ENCODE assay signal across 9 mouse cellular contexts in the genomic region with DNA sequence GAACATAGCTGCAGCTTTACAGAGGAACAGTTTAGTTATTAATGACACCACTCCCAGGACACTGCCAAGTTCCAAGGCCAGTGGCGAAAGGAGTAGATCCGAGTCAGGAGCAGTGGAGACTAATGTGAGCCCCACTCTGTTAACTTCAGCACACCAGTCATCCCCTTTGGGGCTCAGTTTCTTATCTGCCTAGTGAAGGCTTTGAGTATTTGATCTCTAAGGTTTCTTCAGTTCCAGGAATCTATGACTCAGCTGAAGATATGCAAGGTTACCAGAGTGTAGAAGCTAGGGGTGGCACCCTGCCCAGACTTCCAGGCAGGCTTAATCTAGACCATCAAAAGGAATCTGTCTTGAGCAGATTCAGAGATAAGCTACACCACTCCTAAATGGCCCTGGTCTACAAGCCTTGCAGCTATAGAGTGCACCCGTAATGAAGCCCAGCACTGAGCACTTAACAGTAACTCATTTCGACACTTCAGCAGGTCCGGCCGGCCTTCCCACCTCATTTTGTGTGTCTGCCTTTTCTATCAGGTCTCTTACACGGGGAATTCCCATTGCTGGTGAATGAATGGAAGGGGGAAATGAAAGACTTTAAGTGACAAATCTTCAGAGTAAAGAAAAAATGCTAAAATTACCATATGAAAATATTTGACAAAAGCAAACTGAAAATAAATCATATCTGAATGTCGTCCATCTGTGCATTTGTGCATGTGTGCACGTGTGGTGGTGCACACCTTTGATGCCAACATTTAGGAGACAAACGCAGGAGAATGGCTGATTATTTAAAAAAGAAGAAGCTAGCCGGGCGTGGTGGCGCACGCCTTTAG. TPM values are rescaled to one million over a fixed set of nuclear protein-coding genes. Genes with fewer than 3 reads are reported as not detected.
DNase-seq lines count a peak whose midpoint lies in the region; ATAC-seq and TF ChIP-seq lines count a peak whose summit lies in the region.
"Had no signal": no experiment of that assay in that cellular context is flagged by ENCODE, and none has a peak within 500 bp of the region (broad histone marks: within the 10 kb centered on the region; RNA-seq: fewer than 3 reads in every experiment).

No protein-coding gene starts in this region.

- H3K9ac ChIP-seq in MEL (ENCODE audit: control insufficient read depth, low read depth, low read length, poor library complexity, severe bottlenecking), result peak overlapping the region; percentile 58
- no peak overlapping the region for H3K9ac ChIP-seq in stomach, embryonic 16.5 days (ENCODE audit: low read length)
- H3K9ac ChIP-seq: hindbrain, embryonic 15.5 days had no signal

- TF ChIP-seq CTCF in gastrocnemius, adult 2 months (IDR thresholded peaks at IDR 0.05), result no peak
- TF ChIP-seq CTCF in MEL (IDR thresholded peaks at IDR 0.05 in 2 of 3, conservative IDR thresholded peaks at IDR 0.05 in 1 of 3; ENCODE audit: control insufficient read depth in 1 of 3, insufficient read depth in 1 of 3, low read depth in 2 of 3, low read length in 3 of 3, poor library complexity in 1 of 3, severe bottlenecking in 1 of 3), result no peak

- no peak overlapping the region; the same call in 1 of the 2 replicates for H3K4me3 ChIP-seq in gastrocnemius, adult 2 months
- H3K4me3 ChIP-seq in MEL (ENCODE audit: control insufficient read depth in 1 of 2, insufficient read depth in 1 of 2, low read depth in 2 of 2, low read length in 2 of 2), result no peak overlapping the region; a peak in 1 of 4 replicates
- no peak overlapping the region for H3K4me3 ChIP-seq in stomach, embryonic 16.5 days (replicated peaks; ENCODE audit: low read length)
- H3K4me3 ChIP-seq: hindbrain, embryonic 15.5 days had no signal

- intact Hi-C loops in gastrocnemius, adult 2 months (cut with DNase I), result no loop called here

- no peak overlapping the region for H3K4me2 ChIP-seq in stomach, embryonic 16.5 days (ENCODE audit: low read depth, low read length)
- H3K4me2 ChIP-seq: hindbrain, embryonic 15.5 days had no signal

- 70% methylated on average over 14 of the region's 14 CpGs for WGBS in stomach, embryonic 16.5 days

- DNase-seq in gastrocnemius, adult 2 months, result peak; percentile 74
- no peak for DNase-seq in gastrocnemius, postnatal 25 days
- DNase-seq in MEL (ENCODE audit: low read depth, low spot score) (peak; percentile 88), liver (peak; percentile 65)
- no peak for DNase-seq in heart, adult 9 months (ENCODE audit: low spot score in 2 of 2)

- peak in 1 of 2 experiments; percentile 63; a peak in 2 of 4 replicates for TF ChIP-seq POLR2A in MEL (IDR thresholded peaks at IDR 0.05; ENCODE audit: control insufficient read depth in 1 of 2, insufficient read depth in 1 of 2, low read depth in 1 of 2, low read length in 2 of 2, poor library complexity in 1 of 2)

- peaks cover 49 to 68% of the 10 kb centered on the region in 2 experiments for H3K4me1 ChIP-seq in MEL (ENCODE audit: control insufficient read depth in 1 of 2, insufficient read depth in 2 of 2, low read length in 2 of 2)
- H3K4me1 ChIP-seq in stomach, embryonic 16.5 days (ENCODE audit: control insufficient read depth, insufficient read depth, low read length), result peaks cover 19% of the 10 kb centered on the region
- H3K4me1 ChIP-seq: hindbrain, embryonic 15.5 days had no signal

- TF ChIP-seq RAD21 in MEL (IDR thresholded peaks at IDR 0.05; ENCODE audit: low read depth, low read length), result no peak

- peak; percentile 97 for TF ChIP-seq EP300 in MEL (IDR thresholded peaks at IDR 0.05; ENCODE audit: low read depth in 1 of 2, low read length in 2 of 2)

- H3K27me3 ChIP-seq in MEL (ENCODE audit: control insufficient read depth in 1 of 2, insufficient read depth in 2 of 2, low read length in 2 of 2), result no peaks in the 10 kb centered on the region
- H3K27me3 ChIP-seq in stomach, embryonic 16.5 days (ENCODE audit: control insufficient read depth, insufficient read depth, low read length), result no peaks in the 10 kb centered on the region
- H3K27me3 ChIP-seq: hindbrain, embryonic 15.5 days had no signal

- H3K79me2 ChIP-seq in MEL (ENCODE audit: control insufficient read depth, insufficient read depth, low read length, poor library complexity), result peaks cover 34% of the 10 kb centered on the region

- peaks cover 7 to 67% of the 10 kb centered on the region in 2 experiments; a peak in 3 of 4 replicates for H3K36me3 ChIP-seq in MEL (ENCODE audit: control insufficient read depth in 1 of 2, insufficient read depth in 2 of 2, low read length in 2 of 2)
- H3K36me3 ChIP-seq in stomach, embryonic 16.5 days (ENCODE audit: control insufficient read depth, insufficient read depth, low read length), result no peaks in the 10 kb centered on the region
- H3K36me3 ChIP-seq: hindbrain, embryonic 15.5 days had no signal

- no peaks in the 10 kb centered on the region for H3K9me3 ChIP-seq in MEL (replicated peaks; ENCODE audit: insufficient read depth, low read length)
- no peaks in the 10 kb centered on the region for H3K9me3 ChIP-seq in stomach, embryonic 16.5 days (replicated peaks; ENCODE audit: control insufficient read depth, low read length)
- H3K9me3 ChIP-seq: hindbrain, embryonic 15.5 days had no signal

- H3K27ac ChIP-seq in gastrocnemius, adult 2 months, result peak overlapping the region; percentile 55
- peak overlapping the region; percentile 96 for H3K27ac ChIP-seq in MEL (ENCODE audit: control insufficient read depth, low read depth, low read length)
- H3K27ac ChIP-seq in stomach, embryonic 16.5 days (ENCODE audit: low read length), result peak overlapping the region; percentile 53
- H3K27ac ChIP-seq: hindbrain, embryonic 15.5 days had no signal

- peak; percentile 57 for ATAC-seq in erythroid progenitor cell, adult 5-6 weeks (replicated peaks; ENCODE audit: low FRiP score, poor library complexity, severe bottlenecking)
- ATAC-seq in stomach, embryonic 16.5 days (ENCODE audit: insufficient read depth, low FRiP score), result peak; percentile 80
- no peak for ATAC-seq in granulocyte monocyte progenitor cell, adult 5-6 weeks (replicated peaks; ENCODE audit: poor library complexity, severe bottlenecking)

RNA-seq across cellular contexts. Expression of gene Lpcat3, which starts 21.0 kb away (rescaled TPM):
- total RNA-seq in gastrocnemius, adult 2 months (2021), result 10 to 100 TPM; 14.6 to 19.0 TPM
- total RNA-seq in gastrocnemius, postnatal 25 days (2021), result 10 to 100 TPM; 14.8 to 18.0 TPM
- 135 and 143 TPM in 2 replicates for total RNA-seq in MEL (2012; rRNA removed)
- polyA plus RNA-seq in MEL (2012; ENCODE audit: insufficient read depth in 1 of 2, insufficient read length in 2 of 2, low read depth in 1 of 2, low replicate concordance in 2 of 2, missing spikeins in 1 of 2), result 100 to 1,000 TPM in 1 of 2 experiments, not detected in 1; 337 TPM
- 452 and 538 TPM in 2 replicates for total RNA-seq in erythroid progenitor cell, adult 5-6 weeks (2015; ENCODE audit: low replicate concordance)
- total RNA-seq in erythroid progenitor cell, adult 5-6 weeks (2017; ENCODE audit: low replicate concordance), result 191 and 249 TPM in 2 replicates
- 84.1 and 86.8 TPM in 2 replicates for polyA plus RNA-seq in stomach, embryonic 16.5 days (2015; fragmentation: Nextera tagmentation; extraction: Ambion mirVana)
- total RNA-seq in granulocyte monocyte progenitor cell, adult 5-6 weeks (2014; fragmentation: Nextera tagmentation), result 38.3 and 52.1 TPM in 2 replicates
- 23.1 and 29.3 TPM in 2 replicates for total RNA-seq in granulocyte monocyte progenitor cell, adult 5-6 weeks (2017)

RNA-seq across cellular contexts. Expression of gene Emg1, which starts 28.2 kb away (rescaled TPM):
- 10 to 100 TPM; 57.7 to 71.8 TPM for total RNA-seq in gastrocnemius, adult 2 months (2021)
- total RNA-seq in gastrocnemius, postnatal 25 days (2021), result 10 to 100 TPM; 53.8 to 58.9 TPM
- 378 and 391 TPM in 2 replicates for total RNA-seq in MEL (2012; rRNA removed)
- 100 to 1,000 TPM in 1 of 2 experiments, not detected in 1; 346 TPM for polyA plus RNA-seq in MEL (2012; ENCODE audit: insufficient read depth in 1 of 2, insufficient read length in 2 of 2, low read depth in 1 of 2, low replicate concordance in 2 of 2, missing spikeins in 1 of 2)
- 103 and 153 TPM in 2 replicates for total RNA-seq in erythroid progenitor cell, adult 5-6 weeks (2015; ENCODE audit: low replicate concordance)
- total RNA-seq in erythroid progenitor cell, adult 5-6 weeks (2017; ENCODE audit: low replicate concordance), result 69.4 and 86.4 TPM in 2 replicates
- polyA plus RNA-seq in stomach, embryonic 16.5 days (2015; fragmentation: Nextera tagmentation; extraction: Ambion mirVana), result 167 and 175 TPM in 2 replicates
- total RNA-seq in granulocyte monocyte progenitor cell, adult 5-6 weeks (2014; fragmentation: Nextera tagmentation), result 201 and 231 TPM in 2 replicates
- total RNA-seq in granulocyte monocyte progenitor cell, adult 5-6 weeks (2017), result 193 and 209 TPM in 2 replicates

RNA-seq across cellular contexts. Expression of gene Phb2, which starts 28.3 kb away (rescaled TPM):
- 100 to 1,000 TPM; 142 to 184 TPM for total RNA-seq in gastrocnemius, adult 2 months (2021)
- 100 to 1,000 TPM; 157 TPM for total RNA-seq in gastrocnemius, postnatal 25 days (2021)
- total RNA-seq in MEL (2012; rRNA removed), result 623 and 706 TPM in 2 replicates
- 100 to 1,000 TPM; 309 to 815 TPM for polyA plus RNA-seq in MEL (2012; ENCODE audit: insufficient read depth in 1 of 2, insufficient read length in 2 of 2, low read depth in 1 of 2, low replicate concordance in 2 of 2, missing spikeins in 1 of 2)
- 61.2 and 143 TPM in 2 replicates for total RNA-seq in erythroid progenitor cell, adult 5-6 weeks (2015; ENCODE audit: low replicate concordance)
- total RNA-seq in erythroid progenitor cell, adult 5-6 weeks (2017; ENCODE audit: low replicate concordance), result 76.0 and 79.9 TPM in 2 replicates
- polyA plus RNA-seq in stomach, embryonic 16.5 days (2015; fragmentation: Nextera tagmentation; extraction: Ambion mirVana), result 282 and 303 TPM in 2 replicates
- 310 and 315 TPM in 2 replicates for total RNA-seq in granulocyte monocyte progenitor cell, adult 5-6 weeks (2014; fragmentation: Nextera tagmentation)
- 320 and 326 TPM in 2 replicates for total RNA-seq in granulocyte monocyte progenitor cell, adult 5-6 weeks (2017)

RNA-seq across cellular contexts. Expression of gene C1s2, which starts 47.9 kb away (rescaled TPM):
- total RNA-seq in gastrocnemius, adult 2 months (2021), result under 1 TPM; 0.31 to 0.39 TPM
- total RNA-seq in gastrocnemius, postnatal 25 days (2021), result under 1 TPM; 0.20 to 0.51 TPM
- total RNA-seq in MEL (2012; rRNA removed), result 0.12 and 0.16 TPM in 2 replicates
- polyA plus RNA-seq in MEL (2012; ENCODE audit: insufficient read depth in 1 of 2, insufficient read length in 2 of 2, low read depth in 1 of 2, low replicate concordance in 2 of 2, missing spikeins in 1 of 2), result under 1 TPM in 1 of 2 experiments, not detected in 1; 0.25 TPM
- total RNA-seq in erythroid progenitor cell, adult 5-6 weeks (2015; ENCODE audit: low replicate concordance), result not detected in 2 replicates
- not detected in 2 replicates for total RNA-seq in erythroid progenitor cell, adult 5-6 weeks (2017; ENCODE audit: low replicate concordance)
- polyA plus RNA-seq in stomach, embryonic 16.5 days (2015; fragmentation: Nextera tagmentation; extraction: Ambion mirVana), result not detected in 2 replicates
- not detected in 2 replicates for total RNA-seq in granulocyte monocyte progenitor cell, adult 5-6 weeks (2014; fragmentation: Nextera tagmentation)
- not detected in 2 replicates for total RNA-seq in granulocyte monocyte progenitor cell, adult 5-6 weeks (2017)

RNA-seq across cellular contexts. Expression of gene Ptpn6, which starts 54.7 kb away (rescaled TPM):
- under 1 TPM; 0.61 to 0.87 TPM for total RNA-seq in gastrocnemius, adult 2 months (2021)
- total RNA-seq in gastrocnemius, postnatal 25 days (2021), result 1 to 10 TPM; 1.5 to 2.2 TPM
- total RNA-seq in MEL (2012; rRNA removed), result 74.1 and 91.9 TPM in 2 replicates
- 100 to 1,000 TPM in 1 of 2 experiments, not detected in 1; 184 TPM for polyA plus RNA-seq in MEL (2012; ENCODE audit: insufficient read depth in 1 of 2, insufficient read length in 2 of 2, low read depth in 1 of 2, low replicate concordance in 2 of 2, missing spikeins in 1 of 2)
- 39.3 and 91.8 TPM in 2 replicates for total RNA-seq in erythroid progenitor cell, adult 5-6 weeks (2015; ENCODE audit: low replicate concordance)
- total RNA-seq in erythroid progenitor cell, adult 5-6 weeks (2017; ENCODE audit: low replicate concordance), result 91.8 and 94.2 TPM in 2 replicates
- 19.6 and 20.1 TPM in 2 replicates for polyA plus RNA-seq in stomach, embryonic 16.5 days (2015; fragmentation: Nextera tagmentation; extraction: Ambion mirVana)
- total RNA-seq in granulocyte monocyte progenitor cell, adult 5-6 weeks (2014; fragmentation: Nextera tagmentation), result 169 and 206 TPM in 2 replicates
- 327 and 371 TPM in 2 replicates for total RNA-seq in granulocyte monocyte progenitor cell, adult 5-6 weeks (2017)

Comparison
In these comparisons a context has a peak if more than half of its experiments do, and no peak if none do; other contexts are left out.
1. DNase-seq: peak in gastrocnemius, adult 2 months (single experiment), MEL (single experiment) and liver (single experiment); none in gastrocnemius, postnatal 25 days (single experiment) and heart, adult 9 months (0 of 2).
2. Peak in every context shown above with its lines, with median percentiles within 50 percentile points of each other: H3K27ac ChIP-seq.